Mouse (Mus musculus): ENCODE results near the gene Shisa5.

Gene Shisa5

DNA sequence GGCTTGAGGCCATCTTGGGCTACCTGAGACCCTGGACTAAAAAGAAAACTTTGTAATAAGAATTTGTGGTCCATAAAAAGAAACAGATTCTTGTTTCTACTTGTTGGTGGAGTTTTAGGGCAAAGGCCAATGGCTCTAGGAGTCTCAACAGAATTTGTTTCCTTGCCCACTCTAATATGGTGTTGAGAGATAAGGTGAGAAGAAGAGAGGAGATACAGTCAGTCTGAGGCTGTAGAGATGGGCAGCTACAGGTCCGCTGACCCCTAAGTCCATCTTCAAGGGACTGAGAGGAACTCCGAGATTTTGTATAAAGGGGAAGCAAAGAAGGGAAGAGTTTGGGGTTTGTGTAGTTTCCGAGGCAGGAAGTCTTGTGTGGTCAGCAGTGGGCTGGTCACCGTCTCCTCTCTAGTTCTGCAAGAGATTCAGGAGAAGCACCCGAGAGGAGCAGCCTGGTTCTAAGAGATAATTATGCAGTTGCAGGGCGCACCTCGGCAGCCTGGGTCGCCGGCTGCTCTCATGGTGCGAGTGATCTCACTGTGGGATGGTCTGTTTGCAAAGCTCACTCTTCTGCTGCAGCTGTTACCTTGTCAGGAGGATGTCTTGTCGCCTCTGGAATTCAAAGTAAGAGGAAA lies 21.3 kb upstream of the Shisa5 start:
- intact Hi-C loops (cut with DNase I) = no loop called here

DNA sequence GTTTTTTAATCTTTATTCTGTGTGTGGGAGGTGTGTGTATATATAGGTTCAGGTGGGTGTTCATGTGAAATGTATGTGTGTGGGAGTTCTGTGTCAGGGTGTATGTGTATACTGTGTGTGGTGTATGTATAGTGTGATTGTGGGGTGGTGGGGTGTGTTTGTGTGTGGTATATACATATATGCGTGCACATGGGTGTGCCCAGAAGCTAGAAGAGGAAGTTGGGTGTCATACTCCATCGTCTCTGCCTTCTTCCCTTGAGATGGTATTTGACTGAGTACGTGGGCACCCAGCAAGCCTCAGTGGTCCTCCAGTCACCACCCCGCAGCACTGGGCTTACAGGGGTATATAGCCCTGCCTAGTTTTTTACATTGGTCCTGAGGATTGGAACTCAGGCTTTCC lies 16.9 kb upstream of the Shisa5 start:
- intact Hi-C loops (cut with DNase I) = no loop called here

DNA sequence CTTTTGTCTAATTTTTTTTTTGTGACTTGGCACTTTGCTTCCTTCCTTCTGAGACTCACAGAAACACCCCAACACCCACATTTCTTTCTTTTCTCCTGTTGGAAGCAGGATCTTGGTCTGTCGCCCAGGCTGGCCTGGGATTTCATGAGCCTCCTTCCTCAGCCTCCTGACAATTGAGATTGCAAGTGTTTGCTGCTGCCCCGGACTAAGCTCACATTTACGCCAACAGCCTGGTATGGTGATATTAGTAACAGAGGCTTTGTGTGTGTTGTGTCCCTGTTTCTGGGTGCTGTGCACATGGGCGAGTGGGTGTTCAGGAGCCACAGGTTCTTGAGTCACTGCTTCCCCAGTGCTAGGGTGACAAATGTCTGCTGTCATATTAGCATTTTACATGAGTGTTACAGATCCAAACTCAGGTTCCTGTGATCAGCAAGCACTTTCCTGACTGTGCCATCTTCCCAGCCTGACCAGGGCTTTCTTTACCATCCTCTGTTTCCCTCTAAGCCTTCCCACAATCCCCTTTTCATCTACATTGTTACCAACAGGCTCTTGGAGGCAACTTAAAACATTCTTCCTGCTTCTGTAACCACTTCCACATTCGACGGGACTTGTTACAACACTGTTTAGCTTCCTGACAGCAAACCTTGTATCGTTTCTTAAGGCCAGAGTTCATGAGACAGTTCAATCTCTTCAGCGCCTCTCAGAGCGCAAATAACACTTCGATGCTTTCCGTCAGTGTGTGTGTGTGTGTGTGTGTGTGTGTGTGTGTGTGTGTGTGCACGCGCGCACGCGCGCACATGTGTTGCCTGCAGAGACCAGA lies 15.3 kb upstream of the Shisa5 start:
- intact Hi-C loops (cut with DNase I) = no loop called here

DNA sequence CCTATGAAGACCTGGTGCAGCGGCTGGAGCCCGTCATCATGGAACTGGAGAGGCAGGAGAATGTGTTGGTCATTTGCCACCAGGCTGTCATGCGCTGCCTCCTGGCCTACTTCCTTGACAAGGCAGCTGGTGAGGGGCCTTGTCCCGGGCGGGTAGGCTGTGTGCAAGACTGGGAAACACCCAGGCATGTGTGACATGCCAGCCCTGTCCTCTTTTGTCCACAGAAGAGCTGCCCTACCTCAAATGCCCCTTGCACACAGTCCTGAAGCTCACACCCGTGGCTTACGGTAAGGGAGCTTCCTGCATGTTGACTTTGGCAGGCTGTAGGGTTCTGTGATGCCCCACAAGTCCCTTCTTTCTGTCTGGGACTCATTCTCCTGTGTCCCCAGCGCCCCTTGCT lies 10.8 kb upstream of the Shisa5 start:
- intact Hi-C loops (cut with DNase I) = no loop called here

DNA sequence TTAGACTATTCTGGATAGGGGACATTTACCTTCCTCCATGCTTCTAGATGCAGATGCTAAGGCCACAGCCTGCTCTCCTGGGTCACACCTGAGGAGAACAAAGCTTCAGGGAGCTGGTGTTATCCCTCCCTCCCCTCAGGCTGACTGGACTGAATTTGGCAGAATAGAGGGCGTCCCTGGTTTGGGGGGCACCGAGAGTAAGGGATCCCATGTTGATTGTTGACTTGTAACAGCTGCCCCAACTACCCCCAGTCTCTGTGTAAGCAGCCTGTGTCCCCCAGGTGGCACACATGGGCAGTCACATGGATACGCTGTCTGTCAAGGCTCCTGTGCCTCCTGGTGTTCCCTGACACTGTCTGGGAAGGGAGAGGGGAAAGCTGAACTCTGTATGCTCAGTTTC lies 9.9 kb upstream of the Shisa5 start:
- intact Hi-C loops (cut with DNase I) = no loop called here

DNA sequence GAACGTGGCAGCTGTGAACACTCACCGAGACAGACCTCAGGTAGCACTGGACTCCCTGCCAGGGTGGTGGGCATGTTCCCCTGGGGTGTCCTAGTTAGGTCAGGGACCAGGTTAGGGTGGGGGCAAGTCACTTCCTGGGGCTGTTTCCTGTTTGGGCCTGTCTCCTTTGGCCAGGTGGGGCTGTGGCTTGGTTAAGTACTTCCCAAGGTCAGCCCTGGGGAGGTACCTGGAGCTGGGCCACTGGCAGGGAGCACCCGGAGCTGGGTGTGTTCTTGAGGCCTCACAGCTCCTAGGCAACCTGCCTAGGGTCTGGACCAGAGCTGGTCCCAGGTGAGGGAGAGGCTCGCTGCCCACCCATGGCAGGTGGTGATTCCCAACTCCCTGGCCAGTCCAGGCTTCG lies 9.4 kb upstream of the Shisa5 start:
- intact Hi-C loops (cut with DNase I) = no loop called here

DNA sequence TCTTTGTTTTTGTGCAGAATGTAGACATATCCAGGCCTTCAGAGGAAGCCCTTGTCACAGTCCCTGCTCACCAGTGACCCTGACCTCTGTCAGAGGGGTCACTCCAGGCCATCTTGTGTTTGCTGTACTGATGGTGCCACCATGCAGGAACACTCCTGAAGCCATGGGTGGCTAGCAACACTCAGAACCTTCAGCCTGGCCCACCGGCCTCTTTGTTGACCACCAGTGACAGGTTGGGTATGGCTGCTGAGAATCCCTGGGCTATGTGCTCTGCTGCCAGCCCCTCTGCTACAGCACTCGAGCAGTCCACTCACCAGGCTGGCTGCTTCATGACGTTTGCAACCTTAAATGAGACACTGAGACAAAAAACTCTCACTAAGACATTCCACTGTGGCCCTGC lies 8.1 kb upstream of the Shisa5 start:
- intact Hi-C loops (cut with DNase I) = no loop called here

DNA sequence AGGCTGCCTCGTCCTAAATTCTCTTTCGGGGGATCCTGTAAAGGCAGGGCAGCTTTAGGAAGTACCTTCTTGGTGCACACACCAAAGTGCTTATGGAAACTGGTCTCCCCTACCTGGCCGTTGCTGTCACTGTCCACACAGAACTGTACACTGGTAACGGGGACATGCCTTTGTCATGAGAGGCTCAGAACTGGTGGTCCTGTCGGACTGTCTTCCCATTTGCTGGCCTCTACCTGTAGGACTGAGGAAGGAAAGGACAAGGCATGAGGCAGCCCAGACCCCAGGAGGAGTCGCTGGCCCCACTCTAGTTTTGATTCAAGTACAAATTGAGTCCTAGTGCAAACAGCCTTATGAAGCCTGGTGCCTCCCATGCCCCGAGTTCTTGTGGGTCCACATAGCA lies 7.4 kb upstream of the Shisa5 start:
- intact Hi-C loops (cut with DNase I) = no loop called here

DNA sequence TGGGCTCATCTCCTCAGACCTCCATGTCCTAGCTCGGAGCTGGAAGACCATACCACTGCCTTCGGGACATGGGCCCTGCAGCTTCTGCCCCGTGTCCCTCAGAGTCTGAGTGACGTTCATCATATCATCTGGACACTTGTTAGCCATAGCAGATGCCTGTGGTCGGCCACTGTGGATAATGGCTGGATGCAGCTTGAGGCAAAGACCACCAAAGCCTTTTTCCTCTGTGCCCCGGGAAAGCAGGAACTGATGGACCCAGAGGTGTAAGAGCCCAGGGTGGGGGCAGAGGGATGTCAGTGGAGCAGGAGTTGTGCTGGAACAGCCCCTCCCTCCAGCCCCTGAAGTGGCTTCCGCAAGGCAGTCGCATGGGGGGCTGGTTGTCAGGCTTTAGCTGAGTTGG lies 6.7 kb upstream of the Shisa5 start:
- intact Hi-C loops (cut with DNase I) = no loop called here

DNA sequence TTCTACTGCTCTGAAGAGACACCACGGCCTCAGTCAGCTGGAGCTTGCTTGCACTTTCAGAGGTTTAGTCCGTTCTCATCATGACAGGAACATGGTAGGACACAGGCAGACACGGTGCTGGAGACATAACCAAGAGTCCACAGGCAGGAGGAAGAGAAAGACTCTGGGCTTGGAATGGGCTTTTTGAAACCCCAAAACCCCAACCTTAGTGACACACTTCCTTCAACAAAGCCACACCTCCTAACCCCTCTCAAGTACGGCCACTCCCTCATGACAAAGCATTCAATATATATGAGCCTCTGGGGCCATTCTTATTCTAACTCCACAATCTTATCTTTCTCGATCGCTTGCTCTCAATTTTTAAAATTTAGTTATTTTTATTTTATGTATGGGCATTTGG lies 5.9 kb upstream of the Shisa5 start:
- intact Hi-C loops (cut with DNase I) = no loop called here

DNA sequence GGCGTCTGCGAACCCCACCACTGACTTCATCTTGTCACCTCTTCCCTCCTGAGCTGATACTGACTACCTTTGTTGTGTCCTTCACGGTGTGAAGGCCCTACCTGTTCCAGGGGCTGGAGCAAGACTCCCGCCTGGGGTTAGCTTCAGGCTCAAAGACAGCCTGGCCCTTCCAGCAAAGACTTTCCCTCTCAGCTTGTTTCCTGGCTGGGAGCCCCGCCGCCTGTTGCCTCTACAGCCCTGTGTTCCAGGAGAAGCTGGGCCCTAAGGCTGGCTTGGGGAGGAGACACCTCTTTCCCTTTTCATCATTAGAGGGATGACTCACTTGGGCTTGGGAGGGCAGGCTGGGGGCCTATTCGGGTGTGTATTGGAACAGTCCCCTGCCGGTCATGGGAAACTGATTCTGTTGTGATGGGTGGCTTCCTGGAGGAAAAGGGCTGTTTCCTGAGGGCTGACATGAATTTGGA lies 568 bp downstream of the Shisa5 start:
- intact Hi-C loops (cut with DNase I) = no loop called here

DNA sequence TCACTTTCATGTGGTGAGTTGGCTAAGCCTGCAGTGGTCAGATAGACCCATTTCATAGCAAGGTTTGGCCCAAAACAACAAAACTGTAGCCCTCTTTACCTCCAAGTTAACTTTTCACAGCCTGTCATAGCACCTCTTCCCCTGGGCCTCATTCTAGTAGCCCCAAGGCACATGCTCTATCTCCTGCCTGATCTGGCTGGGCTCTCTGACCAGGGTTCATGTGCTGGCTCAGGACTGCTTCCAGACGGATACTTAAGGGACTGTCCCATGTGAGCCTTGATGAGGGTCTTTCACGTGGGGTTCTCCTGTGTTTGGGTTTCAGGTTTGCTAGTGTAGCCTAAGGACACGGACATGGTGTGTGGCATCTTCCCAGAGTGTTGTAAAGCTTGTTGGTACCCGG lies 1.3 kb downstream of the Shisa5 start:
- intact Hi-C loops (cut with DNase I) = no loop called here

DNA sequence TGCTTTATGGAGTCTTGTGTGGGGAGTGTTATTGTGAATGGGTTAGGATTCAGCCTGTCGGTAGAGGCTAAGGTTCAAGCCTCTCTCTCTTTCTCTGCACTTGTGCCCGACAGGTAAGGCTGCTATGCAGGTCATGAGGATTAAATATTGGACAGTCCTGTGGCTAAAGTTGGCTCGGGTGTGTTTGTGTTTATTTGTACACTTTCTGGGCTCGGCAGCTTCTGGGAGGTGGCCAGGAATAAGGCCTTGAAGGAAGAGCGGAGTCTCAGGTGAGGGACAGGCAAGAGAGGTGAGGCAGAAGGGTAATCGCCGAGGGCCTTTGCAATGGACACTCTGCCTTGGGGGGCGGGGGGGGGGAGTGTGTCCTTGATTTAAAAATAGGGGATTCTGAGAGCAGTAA lies 1.9 kb downstream of the Shisa5 start:
- intact Hi-C loops (cut with DNase I) = no loop called here

DNA sequence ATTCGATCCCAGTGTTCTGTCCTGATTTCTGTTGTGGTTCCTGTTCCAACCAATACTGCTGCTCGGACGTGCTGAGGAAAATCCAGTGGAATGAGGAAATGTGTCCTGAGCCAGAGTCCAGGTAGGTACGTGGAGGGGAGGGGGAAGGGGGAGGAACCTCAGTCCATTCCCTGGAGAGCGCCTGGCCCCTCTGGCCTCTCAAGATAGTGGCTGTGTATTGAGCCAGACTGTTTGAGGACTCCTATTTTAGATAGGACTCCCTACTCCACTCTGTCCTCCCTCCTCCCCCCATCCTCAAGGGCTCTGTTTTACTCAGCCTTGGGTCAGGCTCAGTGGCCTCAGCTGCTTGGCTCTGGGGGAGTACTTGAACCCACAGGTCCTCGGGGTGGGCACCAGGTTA lies 2.5 kb downstream of the Shisa5 start:
- intact Hi-C loops (cut with DNase I) = no loop called here

DNA sequence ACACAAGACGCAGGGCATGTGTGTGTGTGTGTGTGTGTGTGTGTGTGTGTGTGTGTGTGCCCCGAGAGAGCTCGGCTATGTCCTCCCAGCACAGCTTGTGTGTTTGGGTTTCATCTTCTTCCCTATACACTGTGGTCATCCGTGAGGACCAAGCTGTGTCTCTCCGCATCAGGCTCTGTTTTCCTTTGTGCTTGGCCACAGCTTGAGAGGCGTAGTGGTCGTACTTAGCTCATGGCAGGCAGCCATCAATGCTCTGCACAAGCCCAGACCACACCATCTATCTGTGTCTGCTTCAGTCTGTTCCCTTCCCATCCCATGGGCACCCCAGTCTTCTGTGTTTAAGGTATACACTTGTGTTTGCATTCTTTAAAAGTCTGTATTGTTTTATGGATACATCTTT lies 3.0 kb downstream of the Shisa5 start:
- intact Hi-C loops (cut with DNase I) = no loop called here

DNA sequence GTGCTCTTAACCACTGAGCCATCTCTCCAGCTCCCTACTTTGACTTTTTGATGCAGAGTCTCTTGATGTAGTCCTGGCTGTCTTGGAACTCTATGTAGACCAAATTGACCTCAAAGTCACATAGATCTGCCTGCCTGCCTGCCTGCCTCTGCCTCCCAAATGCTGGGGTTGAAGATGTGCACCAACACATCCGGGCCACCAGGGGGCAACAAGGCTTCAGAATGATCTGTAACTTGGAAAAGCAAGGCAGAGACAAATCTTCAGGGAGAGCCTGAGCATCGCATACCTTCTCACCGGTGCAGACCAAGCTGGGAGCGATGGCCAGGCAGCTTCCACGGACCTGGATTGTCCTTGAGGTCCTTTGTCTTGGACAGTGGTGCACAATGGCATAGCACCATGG lies 7.9 kb downstream of the Shisa5 start:
- intact Hi-C loops (cut with DNase I) = no loop called here

DNA sequence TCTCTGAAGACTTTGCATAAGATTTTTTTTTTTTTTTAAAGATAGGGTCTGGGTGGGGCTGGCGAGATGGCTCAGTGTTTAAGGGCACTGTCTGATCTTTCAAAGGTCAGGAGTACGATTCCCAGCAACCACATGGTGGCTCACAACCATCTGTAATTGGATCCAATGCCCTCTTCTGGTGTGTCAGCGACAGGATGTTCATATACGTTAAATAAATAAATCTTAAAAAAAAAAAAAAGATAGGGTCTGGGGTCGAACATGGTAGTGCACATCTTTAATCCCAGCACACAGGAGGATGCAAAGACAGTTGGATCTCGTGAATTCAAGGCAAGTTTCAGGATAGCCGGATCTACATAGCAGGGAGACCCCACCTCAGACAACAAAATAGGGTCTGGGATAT lies 11.0 kb downstream of the Shisa5 start:
- intact Hi-C loops (cut with DNase I) = no loop called here

DNA sequence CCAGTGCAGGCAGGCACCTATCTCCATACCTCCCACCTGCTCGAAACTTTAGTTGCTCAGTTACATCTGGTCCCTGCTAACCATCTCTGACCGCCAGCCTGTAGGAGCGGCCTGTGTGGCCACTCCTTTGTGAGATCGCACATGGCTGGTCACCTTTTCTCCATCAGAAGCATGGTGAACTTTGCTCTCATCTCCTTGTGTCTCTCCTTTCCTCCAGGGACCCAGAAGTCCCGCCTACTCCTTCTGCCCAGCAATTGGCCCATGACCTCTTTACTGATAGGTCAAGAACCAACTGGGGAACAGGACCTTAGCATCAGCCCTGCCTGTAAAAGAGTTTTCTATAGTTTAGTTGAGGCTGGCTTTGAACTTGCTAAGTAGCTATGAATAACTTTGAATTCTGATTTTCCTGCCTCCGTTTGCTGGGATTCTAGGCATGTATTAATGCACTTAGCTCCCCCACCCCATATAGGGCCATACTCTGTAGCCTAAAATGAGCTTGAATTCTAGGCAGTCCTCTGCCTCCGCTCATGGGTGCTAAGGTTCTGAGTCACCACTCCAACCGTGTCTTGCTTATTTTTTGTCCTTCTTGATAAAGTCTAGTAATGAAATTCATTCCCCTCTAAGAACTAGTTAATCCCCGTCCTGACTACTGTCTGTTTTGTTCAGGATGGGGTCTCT lies 11.8 kb downstream of the Shisa5 start:
- intact Hi-C loops (cut with DNase I) = no loop called here

DNA sequence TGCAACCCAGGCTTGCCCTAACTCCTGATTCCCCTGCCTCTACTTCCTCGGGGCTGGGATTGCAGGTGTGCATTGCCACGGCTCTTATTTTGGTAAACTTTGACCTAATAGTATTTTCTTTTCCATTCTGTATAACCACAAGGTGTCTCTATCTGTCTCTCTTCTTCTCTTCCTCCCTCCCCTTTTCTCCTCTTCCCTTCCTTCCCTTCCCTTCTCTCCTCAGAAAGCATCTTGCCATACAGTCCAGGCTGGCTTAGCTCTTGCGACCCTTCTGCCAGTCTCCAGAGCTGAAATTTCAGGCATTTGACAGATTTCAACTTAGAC lies 12.3 kb downstream of the Shisa5 start:
- intact Hi-C loops (cut with DNase I) = no loop called here

DNA sequence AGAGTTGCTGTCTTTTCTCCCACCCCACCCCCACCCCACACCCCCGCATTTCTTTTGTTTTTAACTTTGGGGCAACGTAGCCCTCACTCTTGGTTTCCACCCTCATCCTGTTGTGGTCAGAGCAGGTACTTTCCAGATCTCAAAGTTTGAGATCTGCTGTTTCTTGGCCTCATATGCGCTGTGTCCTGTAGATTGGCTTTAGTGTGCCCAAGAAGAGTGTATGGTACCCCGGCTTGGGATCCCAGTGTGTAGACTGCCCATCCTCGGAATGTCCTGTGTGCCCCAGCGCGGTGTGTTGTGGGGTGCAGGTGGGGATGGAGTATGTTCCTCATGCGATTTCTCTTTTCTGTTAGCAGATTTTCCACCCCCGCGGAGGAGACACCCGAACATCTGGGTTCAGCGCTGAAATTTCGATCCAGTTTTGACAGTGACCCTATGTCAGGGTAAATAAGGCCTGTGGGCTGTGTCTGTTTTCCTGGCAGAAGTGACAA lies 12.7 kb downstream of the Shisa5 start:
- intact Hi-C loops (cut with DNase I) = no loop called here

DNA sequence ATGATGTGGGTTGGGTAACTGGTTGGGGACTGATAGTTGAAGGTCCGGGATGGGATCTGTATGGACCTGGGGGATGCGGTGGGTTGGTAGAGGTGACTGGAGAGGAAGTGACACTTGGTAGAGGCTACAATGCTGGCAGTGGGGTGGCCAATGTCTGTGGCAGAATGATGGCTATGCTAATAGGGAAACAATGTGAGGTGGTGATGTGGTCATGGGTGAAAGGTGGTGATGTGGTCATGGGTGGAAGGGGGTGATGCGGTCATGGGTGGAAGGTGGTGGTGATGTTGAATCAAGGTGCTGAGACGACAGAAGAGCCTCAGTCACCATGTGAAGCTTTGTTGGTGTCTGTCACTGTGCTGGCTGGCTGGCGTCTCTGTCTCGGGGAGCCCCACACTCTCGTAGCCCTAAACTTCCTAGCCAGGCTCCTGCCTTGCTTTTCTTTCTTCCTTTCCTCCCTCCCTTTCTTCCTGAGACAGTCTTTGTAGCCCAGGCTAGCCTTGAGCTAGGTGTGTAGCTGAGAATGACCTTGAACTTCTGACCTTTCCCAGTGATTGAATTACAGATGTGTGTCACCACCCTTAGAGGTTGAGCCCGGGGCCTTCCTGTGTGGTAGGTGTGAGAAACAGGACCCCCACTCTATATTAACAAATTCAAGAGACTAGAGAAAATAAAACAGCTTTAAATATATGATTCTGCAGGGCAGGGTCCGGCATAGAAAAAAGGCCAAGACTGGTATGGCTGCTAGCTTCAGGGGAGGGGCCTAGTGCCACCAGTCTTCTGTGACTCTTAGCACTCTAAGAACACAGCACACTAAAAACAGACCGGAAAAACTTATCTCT lies 13.5 kb downstream of the Shisa5 start:
- intact Hi-C loops (cut with DNase I) = no loop called here

All from adrenal gland (tissue).